Mouse (Mus musculus): ENCODE measurements around the gene Lgals8.

Lgals8 gene

GRCm38 (mm10) chr13:12460881-12461729, 3.6 kb downstream of the Lgals8 start:
- in situ Hi-C loops (cut with MboI; ENCODE audit: low sequenced_read_pairs) = no loop called here

- in situ Hi-C loops (cut with MboI; ENCODE audit: low sequenced_read_pairs) = no loop called here
These were observed 4.3 kb downstream of the Lgals8 start for GRCm38 (mm10) chr13:12460443-12460842.

- in situ Hi-C loops (cut with MboI; ENCODE audit: low sequenced_read_pairs) = no loop called here
These were observed 8.0 kb downstream of the Lgals8 start for GRCm38 (mm10) chr13:12456711-12457110.

- in situ Hi-C loops (cut with MboI; ENCODE audit: low sequenced_read_pairs) = no loop called here
These were observed 9.9 kb downstream of the Lgals8 start for GRCm38 (mm10) chr13:12454686-12455390.

GRCm38 (mm10) chr13:12453150-12453549, 11.6 kb downstream of the Lgals8 start:
- in situ Hi-C loops (cut with MboI; ENCODE audit: low sequenced_read_pairs) = no loop called here

GRCm38 (mm10) chr13:12442008-12442587, 22.6 kb downstream of the Lgals8 start:
- in situ Hi-C loops (cut with MboI; ENCODE audit: low sequenced_read_pairs) = no loop called here

- in situ Hi-C loops (cut with MboI; ENCODE audit: low sequenced_read_pairs) = no loop called here
These were observed 23.9 kb downstream of the Lgals8 start for GRCm38 (mm10) chr13:12440813-12441212.

GRCm38 (mm10) chr13:12439586-12439985, 25.2 kb downstream of the Lgals8 start:
- in situ Hi-C loops (cut with MboI; ENCODE audit: low sequenced_read_pairs) = no loop called here

- in situ Hi-C loops (cut with MboI; ENCODE audit: low sequenced_read_pairs) = no loop called here
These were observed 30.9 kb downstream of the Lgals8 start for GRCm38 (mm10) chr13:12433843-12434242.

GRCm38 (mm10) chr13:12428556-12428955, 36.2 kb downstream of the Lgals8 start:
- in situ Hi-C loops (cut with MboI; ENCODE audit: low sequenced_read_pairs) = no loop called here

GRCm38 (mm10) chr13:12420596-12420995, 44.1 kb downstream of the Lgals8 start:
- in situ Hi-C loops (cut with MboI; ENCODE audit: low sequenced_read_pairs) = no loop called here

GRCm38 (mm10) chr13:12412016-12412415, 52.7 kb downstream of the Lgals8 start:
- in situ Hi-C loops (cut with MboI; ENCODE audit: low sequenced_read_pairs) = no loop called here

- in situ Hi-C loops (cut with MboI; ENCODE audit: low sequenced_read_pairs) = no loop called here
These were observed 56.2 kb downstream of the Lgals8 start for GRCm38 (mm10) chr13:12408343-12409066.

GRCm38 (mm10) chr13:12395571-12395970, 69.2 kb downstream of the Lgals8 start:
- in situ Hi-C loops (cut with MboI; ENCODE audit: low sequenced_read_pairs) = no loop called here

- in situ Hi-C loops (cut with MboI; ENCODE audit: low sequenced_read_pairs) = no loop called here
These were observed 69.9 kb downstream of the Lgals8 start, which contains the start of gene Heatr1 for GRCm38 (mm10) chr13:12394609-12395505. Heatr1 (plus strand) TSS chr13:12395027.

Measured in CH12F3 (cell line).